Mouse (Mus musculus) heart, embryonic 16.5 days (tissue): ENCODE measurements at regions not wholly inside any gene's neighbourhood (a gene's known extent, or its start where the extent isn't known, plus 50 kb on each side); places are given as distances from the start of the nearest gene placed in this dataset.
A peak's percentile ranks its signal among the peaks of the same experiment; 100 is the strongest.
"Not testable (repeated sequence)": the region's sequence is repeated elsewhere in the genome, so short reads cannot be mapped to it uniquely, and the experiment has no call there.

ENCODE experiments used
- ATAC-seq: fragments of 200-750 bp; cut with Nextera tagmentation; replicated peaks from 2 replicates; pipeline ENCODE4 v1.8.0; 2017; ENCODE audit warnings: moderate number of reproducible peaks; ENCODE audit not compliant: insufficient read depth, low FRiP score; ENCODE audit errors: extremely low read depth
- H3K27ac ChIP-seq: fragments of 300-500 bp; sonication (generic); 2 replicates; pipeline ENCODE4 v1.5.1; 2014; ENCODE audit warnings: mild to moderate bottlenecking, low read length, control low read depth, moderate library complexity
- H3K27me3 ChIP-seq: fragments of 300-500 bp; sonication (generic); 2 replicates; pipeline ENCODE4 v1.6.1; 2014; ENCODE audit warnings: low read length, mixed read lengths; ENCODE audit not compliant: control insufficient read depth, insufficient read depth
- H3K36me3 ChIP-seq: fragments of 300-500 bp; sonication (generic); 2 replicates; pipeline ENCODE4 v1.6.1; 2014; ENCODE audit not compliant: control insufficient read depth, insufficient read depth
- H3K4me1 ChIP-seq: fragments of 300-500 bp; sonication (generic); 2 replicates; pipeline ENCODE4 v1.6.1; 2014; ENCODE audit warnings: low read length, mixed read lengths; ENCODE audit not compliant: control insufficient read depth, insufficient read depth
- H3K4me2 ChIP-seq: fragments of 300-500 bp; sonication (generic); 2 replicates; pipeline ENCODE4 v1.6.1; 2014; ENCODE audit warnings: low read depth, mild to moderate bottlenecking, control low read depth, low read length
- H3K4me3 ChIP-seq: fragments of 300-500 bp; sonication (generic); 2 replicates; pipeline ENCODE4 v1.5.1; 2014; ENCODE audit warnings: mild to moderate bottlenecking, control low read depth, low read length
- H3K9ac ChIP-seq: fragments of 300-500 bp; sonication (generic); 2 replicates; pipeline ENCODE4 v1.6.1; 2014; ENCODE audit warnings: low read length, control low read depth
- H3K9me3 ChIP-seq: fragments of 300-500 bp; sonication (generic); replicated peaks from 2 replicates; pipeline ENCODE4 v1.6.1; 2016; ENCODE audit warnings: low read length; ENCODE audit not compliant: control insufficient read depth
- WGBS: fragments of 180-500 bp; shearing (Covaris S2); extraction: QIAGEN DNeasy Blood & Tissue Kit; methylation state at CpG from one replicate; pipeline ENCODE4 v1.1.7; 2014; 5-methylcytosine and 5-hydroxymethylcytosine counted together

GRCm38 (mm10) chr6:66399091-66399755 lies 136.0 kb upstream of the Mad2l1 start:
- Histone ChIP-seq H3K4me1 (peaks cover 9% of the 10 kb centered on the region; the same call in 1 of the 2 replicates), H3K9ac (no peak overlapping the region), H3K36me3 (no peaks in the 10 kb centered on the region), H3K4me3 (no peak overlapping the region), H3K27me3 (no peaks in the 10 kb centered on the region), H3K27ac (no peak overlapping the region), H3K9me3 (no peaks in the 10 kb centered on the region), H3K4me2 (no peak overlapping the region)
- WGBS: 62% methylated on average over 4 of the region's 4 CpGs
- no peak for ATAC-seq

GRCm38 (mm10) chr6:66401468-66401867 lies 133.7 kb upstream of the Mad2l1 start:
- Histone ChIP-seq H3K4me1 (peaks cover 9% of the 10 kb centered on the region; the same call in 1 of the 2 replicates), H3K9ac (0 out of 2 replicates have a peak overlapping the region, but pooled peaks have one; percentile 15), H3K9me3 (no peaks in the 10 kb centered on the region), H3K27me3 (no peaks in the 10 kb centered on the region), H3K36me3 (no peaks in the 10 kb centered on the region), H3K4me3 (no peak overlapping the region), H3K4me2 (peak overlapping the region; percentile 51), H3K27ac (no peak overlapping the region)
- no peak for ATAC-seq
- WGBS: 32% methylated on average over 5 of the region's 5 CpGs

GRCm38 (mm10) chr6:66401868-66402440 lies 133.2 kb upstream of the Mad2l1 start:
- Histone ChIP-seq H3K27ac (no peak overlapping the region), H3K9ac (0 out of 2 replicates have a peak overlapping the region, but pooled peaks have one; percentile 15), H3K27me3 (no peaks in the 10 kb centered on the region), H3K4me1 (peaks cover 9% of the 10 kb centered on the region; the same call in 1 of the 2 replicates), H3K4me2 (peak overlapping the region; percentile 51), H3K4me3 (no peak overlapping the region), H3K9me3 (no peaks in the 10 kb centered on the region), H3K36me3 (no peaks in the 10 kb centered on the region)
- ATAC-seq: no peak
- WGBS: 50% methylated on average over 5 of the region's 5 CpGs

- Histone ChIP-seq H3K9me3 (no peaks in the 10 kb centered on the region), H3K9ac (no peak overlapping the region), H3K27me3 (no peaks in the 10 kb centered on the region), H3K36me3 (no peaks in the 10 kb centered on the region), H3K27ac (no peak overlapping the region), H3K4me3 (no peak overlapping the region), H3K4me1 (0 out of 2 replicates have a peak, but pooled peaks cover 2% of the 10 kb centered on the region), H3K4me2 (no peak overlapping the region)
- WGBS: 56% methylated on average over 4 of the region's 4 CpGs
- no peak for ATAC-seq
Observed at GRCm38 (mm10) chr6:66414822-66415221, 120.4 kb upstream of the Mad2l1 start.

GRCm38 (mm10) chr6:66419452-66420041 lies 115.6 kb upstream of the Mad2l1 start:
- Histone ChIP-seq H3K4me2 (no peak overlapping the region), H3K27me3 (no peaks in the 10 kb centered on the region), H3K27ac (no peak overlapping the region), H3K4me1 (0 out of 2 replicates have a peak, but pooled peaks cover 2% of the 10 kb centered on the region), H3K36me3 (no peaks in the 10 kb centered on the region), H3K4me3 (no peak overlapping the region), H3K9ac (no peak overlapping the region), H3K9me3 (no peaks in the 10 kb centered on the region)
- ATAC-seq: no peak
- WGBS: 76% methylated on average over 7 of the region's 7 CpGs

GRCm38 (mm10) chr6:66428370-66428769 lies 106.8 kb upstream of the Mad2l1 start:
- Histone ChIP-seq H3K9me3 (peaks cover 4% of the 10 kb centered on the region), H3K4me3 (no peak overlapping the region), H3K9ac (no peak overlapping the region), H3K4me2 (no peak overlapping the region), H3K36me3 (no peaks in the 10 kb centered on the region), H3K27me3 (no peaks in the 10 kb centered on the region), H3K4me1 (no peaks in the 10 kb centered on the region), H3K27ac (no peak overlapping the region)
- 30% methylated on average over 4 of the region's 4 CpGs for WGBS
- ATAC-seq: no peak

- not testable (repeated sequence) for H3K27me3 ChIP-seq, H3K27ac ChIP-seq, ATAC-seq, H3K36me3 ChIP-seq, H3K4me2 ChIP-seq, H3K4me3 ChIP-seq, H3K9me3 ChIP-seq, H3K4me1 ChIP-seq, H3K9ac ChIP-seq
Observed at GRCm38 (mm10) chr6:66450408-66450807, 84.8 kb upstream of the Mad2l1 start.

- Histone ChIP-seq H3K36me3 (no peaks in the 10 kb centered on the region), H3K9ac (no peak overlapping the region), H3K27me3 (no peaks in the 10 kb centered on the region), H3K9me3 (no peaks in the 10 kb centered on the region), H3K4me2 (no peak overlapping the region), H3K27ac (no peak overlapping the region), H3K4me3 (no peak overlapping the region), H3K4me1 (no peaks in the 10 kb centered on the region)
- 89% methylated on average over 3 of the region's 3 CpGs for WGBS
- no peak for ATAC-seq
Observed at GRCm38 (mm10) chr6:66458172-66458571, 77.0 kb upstream of the Mad2l1 start.

GRCm38 (mm10) chr6:66464540-66464939 lies 70.7 kb upstream of the Mad2l1 start:
- Histone ChIP-seq H3K27me3 (no peaks in the 10 kb centered on the region), H3K27ac (no peak overlapping the region), H3K4me3 (no peak overlapping the region), H3K4me2 (no peak overlapping the region), H3K36me3 (no peaks in the 10 kb centered on the region), H3K9ac (no peak overlapping the region), H3K4me1 (no peaks in the 10 kb centered on the region), H3K9me3 (no peaks in the 10 kb centered on the region)
- WGBS: 83% methylated on average over 4 of the region's 5 CpGs
- ATAC-seq: no peak
